8 mouse cellular contexts compared by ENCODE assay signal in genomic region chr17:32389101-32389659, GRCm38 (mm10). TPM values are rescaled to one million over a fixed set of nuclear protein-coding genes. Genes with fewer than 3 reads are reported as not detected.
DNase-seq lines count a peak whose midpoint lies in the region; ATAC-seq lines count a peak whose summit lies in the region.

Gene Wiz, minus strand, starts transcription at chr17:32389439.

- peak within 1 kb of the TSS; percentile 91 for H3K4me2 ChIP-seq in intestine, embryonic 14.5 days (ENCODE audit: low read length)

- H3K4me3 ChIP-seq in intestine, embryonic 14.5 days (ENCODE audit: low read depth, low read length), result peak within 1 kb of the TSS; percentile 72

- H3K9ac ChIP-seq in intestine, embryonic 14.5 days (ENCODE audit: low read length), result peak within 1 kb of the TSS; percentile 76

- intact Hi-C loops in left cerebral cortex, postnatal 14 days (cut with DNase I), result loop anchor here (5.0 kb wide), 3 partner anchors 42 to 103 kb away; no protein-coding TSS in a partner anchor

- peak; percentile 88 for ATAC-seq in intestine, embryonic 14.5 days (replicated peaks; ENCODE audit: low FRiP score, low TSS enrichment, low read depth)

- 0 out of 2 replicates have a peak within 1 kb of the TSS, but pooled peaks have one; percentile 54 for H3K27ac ChIP-seq in intestine, embryonic 14.5 days (ENCODE audit: low read depth)

- no peaks in the 10 kb centered on the region for H3K9me3 ChIP-seq in intestine, embryonic 14.5 days (ENCODE audit: control insufficient read depth, low read length)

- peaks cover 10% of the 10 kb centered on the region for H3K36me3 ChIP-seq in intestine, embryonic 14.5 days (ENCODE audit: control insufficient read depth, insufficient read depth, low read length)

- WGBS in intestine, embryonic 14.5 days, result under 1% methylated on average over 17 of the region's 44 CpGs

- peak; percentile 96 to 99 for DNase-seq in adrenal gland, adult (ENCODE audit: inconsistent age in 2 of 2, low spot score in 1 of 2)
- peak; percentile 94 for DNase-seq in embryo, embryonic 10.5 days (ENCODE audit: low spot score)
- DNase-seq in gastrocnemius, postnatal 25 days, result peak; percentile 94
- peak; percentile 98 for DNase-seq in intestine, embryonic 14.5 days (ENCODE audit: low spot score)
- DNase-seq in left cerebral cortex, postnatal 14 days (ENCODE audit: low spot score in 2 of 2), result peak; percentile 94 to 96
- peak; percentile 91 for DNase-seq in mesoderm, embryonic 11.5 days (ENCODE audit: low read depth, low spot score)
- DNase-seq in right cerebral cortex, postnatal 36 days (ENCODE audit: low spot score in 2 of 2), result peak; percentile 90 to 91
- peak; percentile 94 for DNase-seq in yolk sac, embryonic 10.5 days (ENCODE audit: low spot score)

- peaks cover 39% of the 10 kb centered on the region for H3K27me3 ChIP-seq in intestine, embryonic 14.5 days (replicated peaks; ENCODE audit: control insufficient read depth, insufficient read depth, low read length)

- H3K4me1 ChIP-seq in intestine, embryonic 14.5 days (replicated peaks; ENCODE audit: control insufficient read depth, insufficient read depth, low read length), result peaks cover 5% of the 10 kb centered on the region; the same call in 1 of the 2 replicates

RNA-seq across cellular contexts. Expression of gene Wiz, which starts in this region (rescaled TPM):
- total RNA-seq in gastrocnemius, postnatal 25 days (2021), result 10 to 100 TPM; 10.9 TPM
- 30.8 and 32.3 TPM in 2 replicates for polyA plus RNA-seq in intestine, embryonic 14.5 days (2014; fragmentation: Nextera tagmentation; extraction: Ambion mirVana)
- total RNA-seq in left cerebral cortex, postnatal 14 days (2021), result 10 to 100 TPM; 78.0 to 85.2 TPM

Comparison
In these comparisons a context has a peak if more than half of its experiments do, and no peak if none do; other contexts are left out.
1. Peak in every context shown above with its lines: DNase-seq, ATAC-seq, H3K4me3 ChIP-seq and H3K27ac ChIP-seq.
2. RNA of gene Wiz (total RNA-seq): 78.0 to 85.2 TPM in left cerebral cortex, postnatal 14 days; 10.9 TPM in gastrocnemius, postnatal 25 days; every median in the first group is over 4 times any median in the second.